Mouse (Mus musculus) hindbrain, embryonic 12.5 days (tissue): ENCODE data around the gene Foxc2. TPM values are rescaled to one million over a fixed set of nuclear protein-coding genes. Genes with fewer than 3 reads are reported as not detected.

ENCODE experiments used
- ATAC-seq: fragments of 200-750 bp; cut with Nextera tagmentation; 2 replicates; pipeline ENCODE4 v1.8.0; 2017; ENCODE audit warnings: moderate TSS enrichment; ENCODE audit not compliant: low FRiP score
- H3K27ac ChIP-seq: fragments of 300-500 bp; sonication (generic); 2 replicates; pipeline ENCODE4 v1.5.1; 2016; ENCODE audit warnings: mild to moderate bottlenecking
- H3K27me3 ChIP-seq: fragments of 300-500 bp; sonication (generic); 2 replicates; pipeline ENCODE4 v1.6.1; 2016; ENCODE audit warnings: mild to moderate bottlenecking
- H3K36me3 ChIP-seq: fragments of 300-500 bp; sonication (generic); 2 replicates; pipeline ENCODE4 v1.6.1; 2016; ENCODE audit warnings: mild to moderate bottlenecking
- H3K4me1 ChIP-seq: fragments of 300-500 bp; sonication (generic); 2 replicates; pipeline ENCODE4 v1.6.1; 2016
- H3K4me2 ChIP-seq: fragments of 300-500 bp; sonication (generic); replicated peaks from 2 replicates; pipeline ENCODE4 v1.6.1; 2016; ENCODE audit warnings: mild to moderate bottlenecking
- H3K4me3 ChIP-seq: fragments of 300-500 bp; sonication (generic); 2 replicates; pipeline ENCODE4 v1.5.1; 2016; ENCODE audit warnings: mild to moderate bottlenecking
- H3K9ac ChIP-seq: fragments of 300-500 bp; sonication (generic); 2 replicates; pipeline ENCODE4 v1.6.1; 2016; ENCODE audit warnings: mild to moderate bottlenecking, moderate library complexity
- H3K9me3 ChIP-seq: fragments of 300-500 bp; sonication (generic); replicated peaks from 2 replicates; pipeline ENCODE4 v1.6.1; 2016; ENCODE audit warnings: mild to moderate bottlenecking
- WGBS: fragments of 180-500 bp; shearing (Covaris S2); methylation state at CpG from one replicate; pipeline ENCODE4 v1.1.7; 2016; 5-methylcytosine and 5-hydroxymethylcytosine counted together
- polyA plus RNA-seq: library from polyadenylated mRNA; unstranded; fragments of >200 nt; fragmentation: Nextera tagmentation; extraction: Ambion mirVana; gene quantifications from 2 replicates; pipeline ENCODE4 v1.2.1, GENCODE M21; 2016

The Foxc2 gene
- polyA plus RNA-seq, 1 experiment from 2014 or later = 25.4 TPM

- under 1% methylated on average over 21 of the region's 21 CpGs for WGBS
- peaks cover 19% of the 10 kb centered on the region for H3K4me1 ChIP-seq
- H3K9ac ChIP-seq = no peak overlapping the region
These were observed 2.7 kb upstream of the Foxc2 start for GRCm38 (mm10) chr8:121113261-121113660.

GRCm38 (mm10) chr8:121115136-121115535 lies 835 bp upstream of the Foxc2 start:
- H3K9me3 ChIP-seq = 0 out of 2 replicates have a peak, but pooled peaks cover 3% of the 10 kb centered on the region
- H3K4me2 ChIP-seq = peak overlapping the region; percentile 29
- H3K27ac ChIP-seq = no peak overlapping the region
- H3K9ac ChIP-seq = peak overlapping the region; percentile 39; the same call in 1 of the 2 replicates
- peak overlapping the region; percentile 11 for H3K4me3 ChIP-seq
- under 1% methylated on average over 25 of the region's 25 CpGs for WGBS
- peaks cover 89% of the 10 kb centered on the region for H3K27me3 ChIP-seq
- H3K36me3 ChIP-seq = no peaks in the 10 kb centered on the region
- no peak for ATAC-seq
- peaks cover 13% of the 10 kb centered on the region for H3K4me1 ChIP-seq

More at GRCm38 (mm10) chr8:121113261-121113660, 2.7 kb upstream of the Foxc2 start:
- H3K27ac ChIP-seq = no peak overlapping the region
- 0 out of 2 replicates have a peak, but pooled peaks cover 3% of the 10 kb centered on the region for H3K9me3 ChIP-seq
- ATAC-seq = no peak; the same call in 1 of the 2 replicates
- H3K36me3 ChIP-seq = no peaks in the 10 kb centered on the region
- peaks cover 80% of the 10 kb centered on the region for H3K27me3 ChIP-seq
- no peak overlapping the region for H3K4me3 ChIP-seq
- no peak overlapping the region for H3K4me2 ChIP-seq

- H3K27me3 ChIP-seq = peaks cover 92% of the 10 kb centered on the region
- H3K9me3 ChIP-seq = 0 out of 2 replicates have a peak, but pooled peaks cover 3% of the 10 kb centered on the region
- peak overlapping the region; percentile 60 for H3K4me2 ChIP-seq
- WGBS = under 1% methylated on average over 55 of the region's 55 CpGs
- H3K4me3 ChIP-seq = peak overlapping the region; percentile 46
- H3K36me3 ChIP-seq = no peaks in the 10 kb centered on the region
- peaks cover 13% of the 10 kb centered on the region for H3K4me1 ChIP-seq
- peak overlapping the region; percentile 67 for H3K9ac ChIP-seq
- 0 out of 2 replicates have a peak, but pooled peaks have one; percentile 39 for ATAC-seq
- peak overlapping the region; percentile 84 for H3K27ac ChIP-seq
These were observed 717 bp downstream of the Foxc2 start for GRCm38 (mm10) chr8:121116591-121117185.

GRCm38 (mm10) chr8:121117186-121117651 lies 1.2 kb downstream of the Foxc2 start:
- no peaks in the 10 kb centered on the region for H3K36me3 ChIP-seq
- peak overlapping the region; percentile 84; the same call in 1 of the 2 replicates for H3K27ac ChIP-seq
- ATAC-seq = peak; percentile 24; the same call in 1 of the 2 replicates
- H3K4me1 ChIP-seq = peaks cover 13% of the 10 kb centered on the region
- peak overlapping the region; percentile 60 for H3K4me2 ChIP-seq
- peaks cover 93% of the 10 kb centered on the region for H3K27me3 ChIP-seq
- H3K4me3 ChIP-seq = peak overlapping the region; percentile 46
- 0 out of 2 replicates have a peak, but pooled peaks cover 3% of the 10 kb centered on the region for H3K9me3 ChIP-seq
- 1% methylated on average over 61 of the region's 62 CpGs for WGBS
- peak overlapping the region; percentile 67 for H3K9ac ChIP-seq

- under 1% methylated on average over 28 of the region's 28 CpGs for WGBS
- Histone ChIP-seq H3K27ac (peak overlapping the region; percentile 84), H3K36me3 (no peaks in the 10 kb centered on the region), H3K9me3 (0 out of 2 replicates have a peak, but pooled peaks cover 3% of the 10 kb centered on the region), H3K4me2 (peak overlapping the region; percentile 60), H3K4me1 (peaks cover 13% of the 10 kb centered on the region), H3K27me3 (peaks cover 93% of the 10 kb centered on the region), H3K9ac (peak overlapping the region; percentile 67), H3K4me3 (peak overlapping the region; percentile 46)
- ATAC-seq = no peak
These were observed 1.9 kb downstream of the Foxc2 start for GRCm38 (mm10) chr8:121117906-121118305.

- H3K36me3 ChIP-seq = no peaks in the 10 kb centered on the region
- H3K4me1 ChIP-seq = peaks cover 13% of the 10 kb centered on the region
- WGBS = 2% methylated on average over 18 of the region's 18 CpGs
- H3K4me2 ChIP-seq = peak overlapping the region; percentile 60
- H3K9ac ChIP-seq = no peak overlapping the region; the same call in 1 of the 2 replicates
- ATAC-seq = no peak
- peaks cover 96% of the 10 kb centered on the region for H3K27me3 ChIP-seq
- peak overlapping the region; percentile 46 for H3K4me3 ChIP-seq
- H3K27ac ChIP-seq = no peak overlapping the region
- H3K9me3 ChIP-seq = 0 out of 2 replicates have a peak, but pooled peaks cover 3% of the 10 kb centered on the region
These were observed 2.9 kb downstream of the Foxc2 start for GRCm38 (mm10) chr8:121118634-121119420.

- H3K4me3 ChIP-seq = peak overlapping the region; percentile 46
These were observed 3.9 kb downstream of the Foxc2 start for GRCm38 (mm10) chr8:121119635-121120455.

GRCm38 (mm10) chr8:121120456-121121419 lies 4.8 kb downstream of the Foxc2 start:
- WGBS = 8% methylated on average over 17 of the region's 17 CpGs

More at GRCm38 (mm10) chr8:121119635-121120455, 3.9 kb downstream of the Foxc2 start:
- peaks cover 96% of the 10 kb centered on the region for H3K27me3 ChIP-seq
- H3K9me3 ChIP-seq = peaks cover 9% of the 10 kb centered on the region; the same call in 1 of the 2 replicates
- H3K4me2 ChIP-seq = peak overlapping the region; percentile 34
- H3K36me3 ChIP-seq = no peaks in the 10 kb centered on the region
- H3K27ac ChIP-seq = no peak overlapping the region
- ATAC-seq = no peak
- peaks cover 13% of the 10 kb centered on the region for H3K4me1 ChIP-seq
- WGBS = 3% methylated on average over 12 of the region's 12 CpGs
- peak overlapping the region; percentile 42 for H3K9ac ChIP-seq

GRCm38 (mm10) chr8:121121704-121122103 lies 5.7 kb downstream of the Foxc2 start:
- WGBS = 13% methylated on average over 8 of the region's 8 CpGs
- peak overlapping the region; percentile 34 for H3K4me2 ChIP-seq
- H3K9ac ChIP-seq = no peak overlapping the region
- peaks cover 98% of the 10 kb centered on the region for H3K27me3 ChIP-seq
- peaks cover 14% of the 10 kb centered on the region for H3K4me1 ChIP-seq
- H3K9me3 ChIP-seq = peaks cover 8% of the 10 kb centered on the region; the same call in 1 of the 2 replicates
- no peaks in the 10 kb centered on the region for H3K36me3 ChIP-seq
- peak overlapping the region; percentile 46; the same call in 1 of the 2 replicates for H3K4me3 ChIP-seq
- no peak for ATAC-seq
- H3K27ac ChIP-seq = no peak overlapping the region

More at GRCm38 (mm10) chr8:121120456-121121419, 4.8 kb downstream of the Foxc2 start:
- Histone ChIP-seq H3K9me3 (peaks cover 9% of the 10 kb centered on the region; the same call in 1 of the 2 replicates), H3K4me3 (peak overlapping the region; percentile 46), H3K36me3 (no peaks in the 10 kb centered on the region), H3K4me2 (peak overlapping the region; percentile 34), H3K27me3 (peaks cover 97% of the 10 kb centered on the region), H3K27ac (no peak overlapping the region), H3K4me1 (peaks cover 19% of the 10 kb centered on the region), H3K9ac (peak overlapping the region; percentile 42; the same call in 1 of the 2 replicates)
- no peak for ATAC-seq

- WGBS = 6% methylated on average over 7 of the region's 7 CpGs
- Histone ChIP-seq H3K36me3 (no peaks in the 10 kb centered on the region), H3K4me2 (peak overlapping the region; percentile 34; the same call in 1 of the 2 replicates)
These were observed 6.4 kb downstream of the Foxc2 start for GRCm38 (mm10) chr8:121122368-121122767.

More at GRCm38 (mm10) chr8:121122368-121122767, 6.4 kb downstream of the Foxc2 start:
- no peak overlapping the region for H3K9ac ChIP-seq
- H3K27me3 ChIP-seq = peaks cover 98% of the 10 kb centered on the region
- H3K4me1 ChIP-seq = peaks cover 9% of the 10 kb centered on the region
- ATAC-seq = no peak
- peaks cover 6% of the 10 kb centered on the region; the same call in 1 of the 2 replicates for H3K9me3 ChIP-seq
- H3K4me3 ChIP-seq = no peak overlapping the region
- H3K27ac ChIP-seq = no peak overlapping the region
